Mouse (Mus musculus) limb, embryonic 14.5 days (tissue): Measurements from ENCODE around the gene Pcare. TPM values are rescaled to one million over a fixed set of nuclear protein-coding genes. Genes with fewer than 3 reads are reported as not detected.
"Not testable (repeated sequence)": the region's sequence is repeated elsewhere in the genome, so short reads cannot be mapped to it uniquely, and the experiment has no call there.

ENCODE experiments used
- ATAC-seq: fragments of 200-750 bp; cut with Nextera tagmentation; 2 replicates; pipeline ENCODE4 v1.8.0; 2017; ENCODE audit warnings: low read depth, moderate number of reproducible peaks, moderate TSS enrichment; ENCODE audit not compliant: low FRiP score
- DNase-seq: peaks from one replicate; pipeline ENCODE4 v3.0.0-alpha.2; 2015; ENCODE audit warnings: low spot score
- H3K27ac ChIP-seq: fragments of 300-500 bp; sonication (generic); replicated peaks from 2 replicates; pipeline ENCODE4 v1.5.1; 2014; ENCODE audit warnings: low read depth, mild to moderate bottlenecking, low read length, moderate library complexity, mixed read lengths
- H3K27me3 ChIP-seq: fragments of 300-500 bp; sonication (generic); 2 replicates; pipeline ENCODE4 v1.6.1; 2014; ENCODE audit warnings: low read length, mixed read lengths; ENCODE audit not compliant: control insufficient read depth, insufficient read depth
- H3K36me3 ChIP-seq: fragments of 300-500 bp; sonication (generic); 2 replicates; pipeline ENCODE4 v1.6.1; 2014; ENCODE audit warnings: mild to moderate bottlenecking, low read length, moderate library complexity, mixed read lengths; ENCODE audit not compliant: control insufficient read depth, insufficient read depth
- H3K4me1 ChIP-seq: fragments of 300-500 bp; sonication (generic); 2 replicates; pipeline ENCODE4 v1.6.1; 2014; ENCODE audit warnings: antibody characterized with exemption, low read length, mixed read lengths; ENCODE audit not compliant: control insufficient read depth, insufficient read depth
- H3K4me2 ChIP-seq: fragments of 300-500 bp; sonication (generic); replicated peaks from 2 replicates; pipeline ENCODE4 v1.6.1; 2014; ENCODE audit warnings: low read depth, mild to moderate bottlenecking, low read length, moderate library complexity; ENCODE audit not compliant: severe bottlenecking
- H3K4me3 ChIP-seq: fragments of 300-500 bp; sonication (generic); replicated peaks from 2 replicates; pipeline ENCODE4 v1.5.1; 2014; ENCODE audit warnings: low read length
- H3K9ac ChIP-seq: fragments of 300-500 bp; sonication (generic); 2 replicates; pipeline ENCODE4 v1.6.1; 2014; ENCODE audit warnings: mild to moderate bottlenecking, low read depth, low read length, moderate library complexity; ENCODE audit not compliant: severe bottlenecking
- H3K9me3 ChIP-seq: fragments of 300-500 bp; sonication (generic); 2 replicates; pipeline ENCODE4 v1.6.1; 2016; ENCODE audit warnings: low read length; ENCODE audit not compliant: control insufficient read depth
- POLR2A ChIP-seq: fragments of 200-500 bp; IDR thresholded peaks from 2 replicates; pipeline ENCODE4 v1.8.0; 2012; ENCODE audit warnings: inconsistent platforms, mild to moderate bottlenecking, moderate library complexity, borderline replicate concordance; ENCODE audit not compliant: insufficient read depth, insufficient read length; ENCODE audit errors: extremely low read depth
- WGBS: fragments of 180-500 bp; shearing (Covaris S2); extraction: QIAGEN DNeasy Blood & Tissue Kit; methylation state at CpG from one replicate; pipeline ENCODE4 v1.1.7; 2014; 5-methylcytosine and 5-hydroxymethylcytosine counted together
- polyA plus RNA-seq, 2 experiments: library from polyadenylated mRNA; depleted of rRNA in 1 of 2; stranded (reverse) in 1 of 2; unstranded in 1 of 2; fragments of >200 nt; fragmentation: Nextera tagmentation in 1 of 2; extraction: Ambion mirVana in 1 of 2; gene quantifications; 2 replicates each; pipeline versions ENCODE4 v1.2.1 to v1.2.3; 2012 to 2014

Pcare gene
- polyA plus RNA-seq, 2 experiments = 0.01 TPM; not detected in 1

- TF ChIP-seq POLR2A = no peak
- H3K36me3 ChIP-seq = no peaks in the 10 kb centered on the region
- H3K27me3 ChIP-seq = no peaks in the 10 kb centered on the region
- 68% methylated on average over 4 of the region's 4 CpGs for WGBS
- H3K9ac ChIP-seq = no peak overlapping the region
- no peak overlapping the region for H3K4me3 ChIP-seq
- ATAC-seq = no peak
- H3K27ac ChIP-seq = no peak overlapping the region
- peaks cover 10% of the 10 kb centered on the region for H3K9me3 ChIP-seq
- DNase-seq = no peak
- no peak overlapping the region for H3K4me2 ChIP-seq
- no peaks in the 10 kb centered on the region for H3K4me1 ChIP-seq
These were observed 22.6 kb upstream of the Pcare start for GRCm38 (mm10) chr17:71775279-71775678.

GRCm38 (mm10) chr17:71774173-71774572 lies 21.5 kb upstream of the Pcare start:
- Histone ChIP-seq H3K27me3 (no peaks in the 10 kb centered on the region), H3K4me1 (no peaks in the 10 kb centered on the region), H3K27ac (no peak overlapping the region), H3K4me3 (no peak overlapping the region), H3K4me2 (no peak overlapping the region), H3K9me3 (peaks cover 10% of the 10 kb centered on the region), H3K36me3 (no peaks in the 10 kb centered on the region), H3K9ac (no peak overlapping the region)
- 67% methylated on average over 4 of the region's 4 CpGs for WGBS
- TF ChIP-seq POLR2A = no peak
- ATAC-seq = no peak
- no peak for DNase-seq

GRCm38 (mm10) chr17:71770696-71771095 lies 18.0 kb upstream of the Pcare start:
- H3K4me3 ChIP-seq = no peak overlapping the region
- H3K9ac ChIP-seq = no peak overlapping the region
- H3K27me3 ChIP-seq = no peaks in the 10 kb centered on the region
- H3K9me3 ChIP-seq = no peaks in the 10 kb centered on the region
- no peak for TF ChIP-seq POLR2A
- H3K4me1 ChIP-seq = no peaks in the 10 kb centered on the region
- no peak for ATAC-seq
- H3K4me2 ChIP-seq = no peak overlapping the region
- DNase-seq = no peak
- H3K27ac ChIP-seq = no peak overlapping the region
- WGBS = 89% methylated on average over 3 of the region's 3 CpGs
- no peaks in the 10 kb centered on the region for H3K36me3 ChIP-seq

- no peaks in the 10 kb centered on the region for H3K36me3 ChIP-seq
- ATAC-seq = no peak
- H3K9ac ChIP-seq = no peak overlapping the region
- 44% methylated on average over 6 of the region's 6 CpGs for WGBS
- no peak overlapping the region for H3K4me2 ChIP-seq
- no peak for DNase-seq
- no peaks in the 10 kb centered on the region for H3K27me3 ChIP-seq
- H3K4me3 ChIP-seq = no peak overlapping the region
- H3K9me3 ChIP-seq = no peaks in the 10 kb centered on the region
- H3K27ac ChIP-seq = no peak overlapping the region
- no peaks in the 10 kb centered on the region for H3K4me1 ChIP-seq
- no peak for TF ChIP-seq POLR2A
These were observed 16.9 kb upstream of the Pcare start for GRCm38 (mm10) chr17:71769564-71769963.

- not testable (repeated sequence) for H3K4me3 ChIP-seq, H3K27ac ChIP-seq, H3K27me3 ChIP-seq, ATAC-seq, H3K9ac ChIP-seq, H3K4me2 ChIP-seq, H3K36me3 ChIP-seq, H3K4me1 ChIP-seq, H3K9me3 ChIP-seq, DNase-seq
- WGBS = 49% methylated on average over 1 of the region's 1 CpGs
These were observed 15.5 kb upstream of the Pcare start, which contains the start of gene Clip4 for GRCm38 (mm10) chr17:71768173-71768572. Gene Clip4, plus strand, starts transcription at chr17:71768473.

GRCm38 (mm10) chr17:71760536-71760935 lies 7.8 kb upstream of the Pcare start:
- H3K4me3 ChIP-seq = no peak overlapping the region
- H3K9me3 ChIP-seq = no peaks in the 10 kb centered on the region
- no peaks in the 10 kb centered on the region for H3K27me3 ChIP-seq
- no peak overlapping the region for H3K4me2 ChIP-seq
- no peak for TF ChIP-seq POLR2A
- ATAC-seq (no peak), DNase-seq (no peak)
- H3K27ac ChIP-seq = no peak overlapping the region
- WGBS = 87% methylated on average over 7 of the region's 7 CpGs
- no peaks in the 10 kb centered on the region for H3K4me1 ChIP-seq
- H3K36me3 ChIP-seq = no peaks in the 10 kb centered on the region
- no peak overlapping the region for H3K9ac ChIP-seq
